Mouse (Mus musculus): ENCODE data around the gene Galns. TPM values are rescaled to one million over a fixed set of nuclear protein-coding genes. Genes with fewer than 3 reads are reported as not detected.

Gene Galns
- polyA plus RNA-seq, 1 experiment from 2014 or later: 8.9 TPM

DNA sequence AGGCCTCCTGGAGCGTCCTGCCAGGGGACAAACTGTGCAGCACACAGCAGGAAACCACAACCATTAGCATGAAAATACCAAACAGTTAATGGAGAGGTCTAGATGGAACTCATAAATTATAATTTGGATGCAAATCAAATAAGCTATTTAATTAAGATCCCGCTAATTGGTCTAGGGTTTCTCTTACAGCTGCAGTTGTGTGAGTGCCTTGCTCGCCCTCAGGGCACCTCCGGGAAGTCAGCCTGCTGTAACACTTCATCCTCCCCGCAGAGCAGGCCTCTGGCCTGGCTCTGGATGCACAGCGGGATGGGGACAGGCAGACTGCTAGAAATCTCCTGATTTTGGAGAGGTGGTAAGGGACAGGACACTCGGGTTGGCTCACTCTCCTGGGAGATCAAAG lies 25.1 kb downstream of the Galns start:
- no peak overlapping the region for H3K27ac ChIP-seq (ENCODE audit: low read length)
- WGBS: 53% methylated on average over 7 of the region's 7 CpGs
- H3K9me3 ChIP-seq (replicated peaks; ENCODE audit: control insufficient read depth, low read length, poor library complexity, severe bottlenecking): no peaks in the 10 kb centered on the region
- no peaks in the 10 kb centered on the region for H3K27me3 ChIP-seq (ENCODE audit: control insufficient read depth, insufficient read depth, low read depth, low read length)
- H3K36me3 ChIP-seq (ENCODE audit: control insufficient read depth, insufficient read depth, low read length): no peaks in the 10 kb centered on the region
- no peaks in the 10 kb centered on the region for H3K4me1 ChIP-seq (ENCODE audit: control insufficient read depth, insufficient read depth, low read length)
- ATAC-seq: no peak
- no peak overlapping the region for H3K4me3 ChIP-seq (ENCODE audit: low read depth, low read length)
- no peak overlapping the region for H3K4me2 ChIP-seq (ENCODE audit: low read length)
- no peak overlapping the region for H3K9ac ChIP-seq (ENCODE audit: low read depth, low read length)

- H3K27me3 ChIP-seq (ENCODE audit: control insufficient read depth, insufficient read depth, low read depth, low read length): no peaks in the 10 kb centered on the region
- no peak overlapping the region for H3K9ac ChIP-seq (ENCODE audit: low read depth, low read length)
- no peaks in the 10 kb centered on the region for H3K9me3 ChIP-seq (replicated peaks; ENCODE audit: control insufficient read depth, low read length, poor library complexity, severe bottlenecking)
- no peak overlapping the region for H3K4me3 ChIP-seq (ENCODE audit: low read depth, low read length)
- H3K4me1 ChIP-seq (ENCODE audit: control insufficient read depth, insufficient read depth, low read length): no peaks in the 10 kb centered on the region
- ATAC-seq: no peak
- no peak overlapping the region for H3K4me2 ChIP-seq (ENCODE audit: low read length)
- no peak overlapping the region for H3K27ac ChIP-seq (ENCODE audit: low read length)
- 73% methylated on average over 14 of the region's 14 CpGs for WGBS
- H3K36me3 ChIP-seq (ENCODE audit: control insufficient read depth, insufficient read depth, low read length): no peaks in the 10 kb centered on the region
Measured at GRCm38 (mm10) chr8:122585411-122585891, 25.8 kb downstream of the Galns start.

GRCm38 (mm10) chr8:122584981-122585380 lies 26.3 kb downstream of the Galns start:
- Histone ChIP-seq H3K4me3 (ENCODE audit: low read depth, low read length) (no peak overlapping the region), H3K9me3 (replicated peaks; ENCODE audit: control insufficient read depth, low read length, poor library complexity, severe bottlenecking) (no peaks in the 10 kb centered on the region), H3K9ac (ENCODE audit: low read depth, low read length) (no peak overlapping the region), H3K27me3 (ENCODE audit: control insufficient read depth, insufficient read depth, low read depth, low read length) (no peaks in the 10 kb centered on the region), H3K27ac (ENCODE audit: low read length) (no peak overlapping the region), H3K36me3 (ENCODE audit: control insufficient read depth, insufficient read depth, low read length) (no peaks in the 10 kb centered on the region), H3K4me2 (ENCODE audit: low read length) (no peak overlapping the region), H3K4me1 (ENCODE audit: control insufficient read depth, insufficient read depth, low read length) (no peaks in the 10 kb centered on the region)
- ATAC-seq: no peak
- 90% methylated on average over 9 of the region's 9 CpGs for WGBS

DNA sequence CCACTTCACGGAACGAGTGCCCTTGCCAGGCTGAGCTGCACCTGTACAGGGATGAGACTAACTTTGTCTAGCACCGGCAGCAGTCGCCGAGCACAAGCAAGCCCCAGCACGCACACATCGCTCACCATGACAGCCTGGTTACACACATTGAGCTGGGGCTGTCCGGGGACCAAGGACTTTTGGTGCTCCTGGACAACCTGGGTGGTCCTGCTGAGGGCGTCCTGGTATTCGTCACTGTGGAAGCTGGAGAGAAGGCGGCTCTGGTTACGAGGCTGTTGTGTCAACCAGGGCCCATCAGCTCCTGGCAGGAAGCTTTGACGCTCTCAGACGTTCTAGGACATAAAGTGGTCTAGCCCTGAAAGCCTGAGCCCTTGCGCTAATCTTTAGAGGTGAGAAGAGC lies 30.3 kb downstream of the Galns start:
- no peak overlapping the region for H3K9ac ChIP-seq (ENCODE audit: low read depth, low read length)
- no peak overlapping the region for H3K4me2 ChIP-seq (ENCODE audit: low read length)
- no peaks in the 10 kb centered on the region for H3K9me3 ChIP-seq (replicated peaks; ENCODE audit: control insufficient read depth, low read length, poor library complexity, severe bottlenecking)
- H3K4me3 ChIP-seq (ENCODE audit: low read depth, low read length): no peak overlapping the region
- peaks cover 5% of the 10 kb centered on the region for H3K4me1 ChIP-seq (ENCODE audit: control insufficient read depth, insufficient read depth, low read length)
- no peaks in the 10 kb centered on the region for H3K36me3 ChIP-seq (ENCODE audit: control insufficient read depth, insufficient read depth, low read length)
- no peak overlapping the region for H3K27ac ChIP-seq (ENCODE audit: low read length)
- 85% methylated on average over 13 of the region's 15 CpGs for WGBS
- H3K27me3 ChIP-seq (ENCODE audit: control insufficient read depth, insufficient read depth, low read depth, low read length): no peaks in the 10 kb centered on the region
- ATAC-seq: no peak

GRCm38 (mm10) chr8:122579196-122579595 lies 32.1 kb downstream of the Galns start:
- Histone ChIP-seq H3K9ac (ENCODE audit: low read depth, low read length) (no peak overlapping the region), H3K9me3 (replicated peaks; ENCODE audit: control insufficient read depth, low read length, poor library complexity, severe bottlenecking) (no peaks in the 10 kb centered on the region), H3K27me3 (ENCODE audit: control insufficient read depth, insufficient read depth, low read depth, low read length) (no peaks in the 10 kb centered on the region), H3K4me1 (ENCODE audit: control insufficient read depth, insufficient read depth, low read length) (peaks cover 14% of the 10 kb centered on the region), H3K27ac (ENCODE audit: low read length) (no peak overlapping the region), H3K4me2 (ENCODE audit: low read length) (no peak overlapping the region), H3K4me3 (ENCODE audit: low read depth, low read length) (no peak overlapping the region), H3K36me3 (ENCODE audit: control insufficient read depth, insufficient read depth, low read length) (no peaks in the 10 kb centered on the region)
- no peak for ATAC-seq
- WGBS: 31% methylated on average over 7 of the region's 7 CpGs

DNA sequence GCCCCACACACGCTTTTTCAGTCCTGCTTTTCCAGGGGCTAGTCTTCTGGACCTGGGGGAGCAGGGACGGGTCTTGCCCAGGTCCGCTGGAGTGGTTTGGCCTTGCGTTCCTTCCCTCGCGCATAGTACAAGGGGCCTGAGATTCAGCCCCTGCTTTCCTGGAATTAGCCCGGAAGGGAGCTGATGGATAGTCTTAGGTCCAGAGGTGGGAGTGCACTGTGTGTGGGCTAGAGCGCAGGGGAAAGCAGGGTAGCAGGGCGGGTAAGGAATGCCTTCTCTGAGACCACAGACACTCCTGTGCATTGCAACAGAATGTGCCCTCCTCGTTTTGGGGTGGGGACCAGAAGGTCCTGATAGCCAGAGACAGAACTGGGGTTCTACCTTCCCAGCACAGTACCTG lies 34.1 kb downstream of the Galns start:
- no peaks in the 10 kb centered on the region for H3K36me3 ChIP-seq (ENCODE audit: control insufficient read depth, insufficient read depth, low read length)
- peak overlapping the region; percentile 89 for H3K9ac ChIP-seq (ENCODE audit: low read depth, low read length)
- peaks cover 14% of the 10 kb centered on the region for H3K4me1 ChIP-seq (ENCODE audit: control insufficient read depth, insufficient read depth, low read length)
- peak overlapping the region; percentile 81 for H3K27ac ChIP-seq (ENCODE audit: low read length)
- WGBS: 37% methylated on average over 10 of the region's 10 CpGs
- H3K9me3 ChIP-seq (replicated peaks; ENCODE audit: control insufficient read depth, low read length, poor library complexity, severe bottlenecking): no peaks in the 10 kb centered on the region
- peak; percentile 28 for ATAC-seq
- H3K4me2 ChIP-seq (ENCODE audit: low read length): peak overlapping the region; percentile 97
- peak overlapping the region; percentile 70 for H3K4me3 ChIP-seq (ENCODE audit: low read depth, low read length)
- no peaks in the 10 kb centered on the region for H3K27me3 ChIP-seq (ENCODE audit: control insufficient read depth, insufficient read depth, low read depth, low read length)

DNA sequence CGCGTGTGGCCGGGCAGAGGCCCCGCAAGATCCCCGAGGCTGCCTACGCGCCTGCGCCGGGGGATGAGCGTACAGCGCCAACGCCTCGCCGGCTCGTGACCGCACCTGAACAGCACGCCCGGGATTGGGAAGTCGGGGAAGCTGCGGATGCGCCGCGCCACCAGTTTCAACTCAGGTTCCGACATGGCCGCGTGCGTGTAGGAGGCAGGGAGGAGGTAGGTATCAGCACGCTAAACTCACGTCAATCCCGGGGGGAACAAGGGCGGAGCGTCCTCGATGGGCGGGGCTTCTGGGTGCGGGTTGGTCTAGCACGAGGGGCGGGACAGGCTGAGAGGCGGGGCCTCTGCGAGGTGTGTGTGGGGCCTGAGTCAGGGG lies 34.6 kb downstream of the Galns start, which contains the start of gene Aprt:
Gene Aprt (minus strand): TSS at position 262 of the 375 bp plus-strand sequence.
- no peaks in the 10 kb centered on the region for H3K9me3 ChIP-seq (replicated peaks; ENCODE audit: control insufficient read depth, low read length, poor library complexity, severe bottlenecking)
- under 1% methylated on average over 39 of the region's 39 CpGs for WGBS

GRCm38 (mm10) chr8:122575735-122576647 lies 35.3 kb downstream of the Galns start:
- Histone ChIP-seq H3K9ac (ENCODE audit: low read depth, low read length) (peak overlapping the region; percentile 89), H3K27ac (ENCODE audit: low read length) (peak overlapping the region; percentile 81), H3K4me1 (ENCODE audit: control insufficient read depth, insufficient read depth, low read length) (peaks cover 14% of the 10 kb centered on the region), H3K9me3 (replicated peaks; ENCODE audit: control insufficient read depth, low read length, poor library complexity, severe bottlenecking) (no peaks in the 10 kb centered on the region), H3K36me3 (ENCODE audit: control insufficient read depth, insufficient read depth, low read length) (0 out of 2 replicates have a peak, but pooled peaks cover 2% of the 10 kb centered on the region), H3K4me3 (ENCODE audit: low read depth, low read length) (peak overlapping the region; percentile 70), H3K4me2 (ENCODE audit: low read length) (peak overlapping the region; percentile 97), H3K27me3 (ENCODE audit: control insufficient read depth, insufficient read depth, low read depth, low read length) (no peaks in the 10 kb centered on the region)
- 18% methylated on average over 21 of the region's 21 CpGs for WGBS
- peak; percentile 43 for ATAC-seq

More for the DNA sequence above, 34.6 kb downstream of the Galns start, which contains the start of gene Aprt:
- Histone ChIP-seq H3K27ac (ENCODE audit: low read length) (peak within 1 kb of the TSS; percentile 81), H3K9ac (ENCODE audit: low read depth, low read length) (peak within 1 kb of the TSS; percentile 89), H3K4me1 (ENCODE audit: control insufficient read depth, insufficient read depth, low read length) (peaks cover 14% of the 10 kb centered on the region), H3K4me2 (ENCODE audit: low read length) (peak within 1 kb of the TSS; percentile 97), H3K27me3 (ENCODE audit: control insufficient read depth, insufficient read depth, low read depth, low read length) (no peaks in the 10 kb centered on the region), H3K36me3 (ENCODE audit: control insufficient read depth, insufficient read depth, low read length) (0 out of 2 replicates have a peak, but pooled peaks cover under 1% of the 10 kb centered on the region), H3K4me3 (ENCODE audit: low read depth, low read length) (peak within 1 kb of the TSS; percentile 70)
- peak; percentile 89 for ATAC-seq

- H3K27me3 ChIP-seq (ENCODE audit: control insufficient read depth, insufficient read depth, low read depth, low read length): no peaks in the 10 kb centered on the region
- H3K4me1 ChIP-seq (ENCODE audit: control insufficient read depth, insufficient read depth, low read length): peaks cover 14% of the 10 kb centered on the region
- no peak overlapping the region for H3K27ac ChIP-seq (ENCODE audit: low read length)
- H3K36me3 ChIP-seq (ENCODE audit: control insufficient read depth, insufficient read depth, low read length): 0 out of 2 replicates have a peak, but pooled peaks cover 2% of the 10 kb centered on the region
- peak overlapping the region; percentile 70 for H3K4me3 ChIP-seq (ENCODE audit: low read depth, low read length)
- no peaks in the 10 kb centered on the region for H3K9me3 ChIP-seq (replicated peaks; ENCODE audit: control insufficient read depth, low read length, poor library complexity, severe bottlenecking)
- H3K4me2 ChIP-seq (ENCODE audit: low read length): peak overlapping the region; percentile 97
- WGBS: 84% methylated on average over 8 of the region's 8 CpGs
- H3K9ac ChIP-seq (ENCODE audit: low read depth, low read length): 0 out of 2 replicates have a peak overlapping the region, but pooled peaks have one; percentile 89
- ATAC-seq: no peak
Measured at GRCm38 (mm10) chr8:122575286-122575685, 36.0 kb downstream of the Galns start.

Data from midbrain, embryonic 16.5 days (tissue).